Mouse (Mus musculus): ENCODE results near the gene Fam3b. TPM values are rescaled to one million over a fixed set of nuclear protein-coding genes. Genes with fewer than 3 reads are reported as not detected.

Gene Fam3b
- total RNA-seq, 4 experiments from 2014 or later: not detected

Other genes starting within 250 kb of the Fam3b start
- 10 to 100 TPM; 19.9 to 49.8 (median 23.4) TPM for gene Bace2, start 158.1 kb downstream of the Fam3b start, total RNA-seq (2022)
- 1 to 10 TPM; 2.6 to 5.0 (median 3.2) TPM for gene Mx1, start 51.9 kb downstream of the Fam3b start, total RNA-seq (2022)
- under 1 TPM in 2 of 4 experiments, not detected in 2; 0.07 to 0.09 TPM for gene Tmprss2, start 96.4 kb upstream of the Fam3b start, total RNA-seq (2022)
- 1 to 10 TPM; 2.0 to 2.5 (median 2.2) TPM for gene Ripk4, start 249.0 kb upstream of the Fam3b start, total RNA-seq (2022)